ENCODE assay signal across 17 mouse cellular contexts in the genomic region with DNA sequence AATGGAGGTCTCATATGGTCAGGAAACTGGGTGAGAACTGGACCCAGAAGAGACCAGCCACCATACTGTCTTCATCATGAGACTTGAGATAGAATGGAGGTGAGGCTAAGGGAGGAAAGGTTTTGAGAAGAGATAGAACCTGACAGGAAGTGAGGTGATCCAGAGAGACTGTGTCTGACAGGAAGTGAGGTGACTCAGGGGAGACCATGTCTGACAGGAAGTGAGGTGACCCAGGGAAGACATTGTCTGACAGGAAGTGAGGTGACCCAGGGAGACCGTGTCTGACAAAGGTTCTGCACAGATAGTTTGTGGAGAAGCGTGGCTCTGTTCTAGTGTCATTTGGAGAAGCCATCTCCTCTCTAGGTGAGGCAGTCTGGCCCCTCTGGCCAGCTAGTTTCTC. TPM values are rescaled to one million over a fixed set of nuclear protein-coding genes. Genes with fewer than 3 reads are reported as not detected.
DNase-seq lines count a peak whose midpoint lies in the region; ATAC-seq lines count a peak whose summit lies in the region.
"Had no signal": no experiment of that assay in that cellular context is flagged by ENCODE, and none has a peak within 500 bp of the region (broad histone marks: within the 10 kb centered on the region; RNA-seq: fewer than 3 reads in every experiment).

No protein-coding gene starts in this region.

- 86% methylated on average over 2 of the region's 2 CpGs for WGBS in forebrain, embryonic 12.5 days
- 92% methylated on average over 2 of the region's 2 CpGs for WGBS in forebrain, embryonic 14.5 days
- WGBS in limb, embryonic 15.5 days, result 68% methylated on average over 2 of the region's 2 CpGs

- H3K9me3 ChIP-seq in forebrain, embryonic 12.5 days, result no peaks in the 10 kb centered on the region
- no peaks in the 10 kb centered on the region for H3K9me3 ChIP-seq in forebrain, embryonic 14.5 days (replicated peaks; ENCODE audit: control insufficient read depth, low read length)
- no peaks in the 10 kb centered on the region for H3K9me3 ChIP-seq in limb, embryonic 15.5 days
- H3K9me3 ChIP-seq: forebrain, embryonic 15.5 days; heart, embryonic 12.5 days; midbrain, embryonic 13.5 days had no signal

- no peak overlapping the region for H3K9ac ChIP-seq in forebrain, embryonic 12.5 days
- H3K9ac ChIP-seq in forebrain, embryonic 14.5 days (ENCODE audit: low read length), result no peak overlapping the region
- H3K9ac ChIP-seq in limb, embryonic 15.5 days, result no peak overlapping the region
- H3K9ac ChIP-seq: forebrain, embryonic 15.5 days; heart, embryonic 12.5 days; liver, embryonic 14.5 days; midbrain, embryonic 13.5 days had no signal

- no peaks in the 10 kb centered on the region for H3K27me3 ChIP-seq in forebrain, embryonic 12.5 days
- no peaks in the 10 kb centered on the region for H3K27me3 ChIP-seq in forebrain, embryonic 14.5 days (replicated peaks; ENCODE audit: control insufficient read depth, insufficient read depth, low read length)
- H3K27me3 ChIP-seq in limb, embryonic 15.5 days, result no peaks in the 10 kb centered on the region
- H3K27me3 ChIP-seq: forebrain, embryonic 15.5 days; heart, embryonic 12.5 days; midbrain, embryonic 13.5 days had no signal

- H3K36me3 ChIP-seq in forebrain, embryonic 12.5 days (replicated peaks), result no peaks in the 10 kb centered on the region
- H3K36me3 ChIP-seq in forebrain, embryonic 14.5 days (ENCODE audit: control insufficient read depth, insufficient read depth, low read length), result peaks cover 3% of the 10 kb centered on the region; the same call in 1 of the 2 replicates
- H3K36me3 ChIP-seq in limb, embryonic 15.5 days, result peaks cover 6% of the 10 kb centered on the region; the same call in 1 of the 2 replicates
- H3K36me3 ChIP-seq: forebrain, embryonic 15.5 days had no signal

- H3K27ac ChIP-seq in forebrain, embryonic 12.5 days, result peak overlapping the region; percentile 84; the same call in 1 of the 2 replicates
- no peak overlapping the region for H3K27ac ChIP-seq in forebrain, embryonic 14.5 days (ENCODE audit: low read depth, low read length)
- peak overlapping the region; percentile 14; the same call in 1 of the 2 replicates for H3K27ac ChIP-seq in limb, embryonic 15.5 days
- H3K27ac ChIP-seq: liver, embryonic 14.5 days had no signal

- no peak for ATAC-seq in forebrain, embryonic 12.5 days (ENCODE audit: low FRiP score)
- ATAC-seq in forebrain, embryonic 14.5 days, result no peak
- no peak for ATAC-seq in limb, embryonic 15.5 days (ENCODE audit: insufficient number of reproducible peaks, low FRiP score, low TSS enrichment, low read depth)
- ATAC-seq: forebrain, embryonic 15.5 days; midbrain, embryonic 13.5 days had no signal

- peaks cover 96% of the 10 kb centered on the region for H3K4me1 ChIP-seq in forebrain, embryonic 12.5 days
- peaks cover 82% of the 10 kb centered on the region for H3K4me1 ChIP-seq in forebrain, embryonic 14.5 days (ENCODE audit: control insufficient read depth, insufficient read depth, low read length)
- H3K4me1 ChIP-seq in limb, embryonic 15.5 days, result peaks cover 71% of the 10 kb centered on the region

- no peak overlapping the region for H3K4me2 ChIP-seq in forebrain, embryonic 12.5 days
- H3K4me2 ChIP-seq in forebrain, embryonic 14.5 days (ENCODE audit: low read length), result no peak overlapping the region
- H3K4me2 ChIP-seq in limb, embryonic 15.5 days, result no peak overlapping the region
- H3K4me2 ChIP-seq: forebrain, embryonic 15.5 days; heart, embryonic 12.5 days; midbrain, embryonic 13.5 days had no signal

- no peak for DNase-seq in forebrain, embryonic 14.5 days (ENCODE audit: low spot score)
- DNase-seq in thymus, postnatal 14 days, result peak; percentile 36
- DNase-seq in thymus, postnatal 25 days, result no peak
- no peak for DNase-seq in MN1 (ENCODE audit: low spot score)
- DNase-seq in lung, postnatal 10 days, result no peak
- DNase-seq in right cerebral cortex, postnatal 25 days, result no peak
- DNase-seq: cerebellum, adult 11-12 months; gastrocnemius, postnatal 14 days; heart, postnatal 4 days; lung, postnatal 4 days; thymus, adult 18-20 months had no signal

- no peak overlapping the region for H3K4me3 ChIP-seq in forebrain, embryonic 12.5 days (replicated peaks)
- H3K4me3 ChIP-seq in forebrain, embryonic 14.5 days (ENCODE audit: low read depth, low read length), result no peak overlapping the region
- no peak overlapping the region for H3K4me3 ChIP-seq in limb, embryonic 15.5 days
- H3K4me3 ChIP-seq: forebrain, embryonic 15.5 days; heart, embryonic 12.5 days; midbrain, embryonic 13.5 days had no signal

RNA-seq across cellular contexts. Expression of gene Ssbp3, which starts 47.6 kb away (rescaled TPM):
- polyA plus RNA-seq in forebrain, embryonic 12.5 days (2016; fragmentation: Nextera tagmentation; extraction: Ambion mirVana), result 198 and 214 TPM in 2 replicates
- polyA plus RNA-seq in forebrain, embryonic 14.5 days (2014; fragmentation: Nextera tagmentation; extraction: Ambion mirVana), result 118 and 127 TPM in 2 replicates
- 93.9 and 112 TPM in 2 replicates for polyA plus RNA-seq in limb, embryonic 15.5 days (2015; fragmentation: Nextera tagmentation; extraction: Ambion mirVana)
